Mouse (Mus musculus): ENCODE measurements at regions not wholly inside any gene's neighbourhood (a gene's known extent, or its start where the extent isn't known, plus 50 kb on each side); places are given as distances from the start of the nearest gene placed in this dataset.

DNA sequence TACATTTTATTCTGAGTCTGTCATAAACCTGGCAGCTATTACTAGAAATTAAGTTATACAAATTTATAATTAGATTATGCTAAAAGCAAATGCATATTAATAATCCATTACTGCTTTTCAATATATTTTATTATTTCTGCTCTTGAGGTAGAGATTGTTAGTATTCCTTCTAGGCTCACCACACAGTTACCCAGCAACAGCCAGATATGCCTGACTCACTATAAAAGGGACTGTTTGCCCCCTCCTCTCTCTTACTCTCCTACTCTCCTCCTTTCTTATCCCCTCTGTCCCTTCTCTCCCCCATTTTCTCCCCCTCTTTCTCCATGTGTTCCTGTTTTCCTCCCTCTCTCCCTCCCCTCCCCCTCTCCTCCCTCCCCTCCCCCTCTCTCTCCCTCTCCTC lies 98.7 kb downstream of the 4930505A04Rik start:
- H3K9me3 ChIP-seq (replicated peaks), result no peaks in the 10 kb centered on the region; the same call in 1 of the 2 replicates
- H3K4me1 ChIP-seq, result peaks cover 4% of the 10 kb centered on the region; the same call in 1 of the 2 replicates
- no peak for ATAC-seq (replicated peaks; ENCODE audit: low FRiP score)
- no peak overlapping the region for H3K4me3 ChIP-seq (replicated peaks)
- H3K9ac ChIP-seq, result no peak overlapping the region
- H3K27me3 ChIP-seq, result no peaks in the 10 kb centered on the region
- no peak overlapping the region for H3K4me2 ChIP-seq
- H3K27ac ChIP-seq, result no peak overlapping the region
- no peaks in the 10 kb centered on the region for H3K36me3 ChIP-seq

DNA sequence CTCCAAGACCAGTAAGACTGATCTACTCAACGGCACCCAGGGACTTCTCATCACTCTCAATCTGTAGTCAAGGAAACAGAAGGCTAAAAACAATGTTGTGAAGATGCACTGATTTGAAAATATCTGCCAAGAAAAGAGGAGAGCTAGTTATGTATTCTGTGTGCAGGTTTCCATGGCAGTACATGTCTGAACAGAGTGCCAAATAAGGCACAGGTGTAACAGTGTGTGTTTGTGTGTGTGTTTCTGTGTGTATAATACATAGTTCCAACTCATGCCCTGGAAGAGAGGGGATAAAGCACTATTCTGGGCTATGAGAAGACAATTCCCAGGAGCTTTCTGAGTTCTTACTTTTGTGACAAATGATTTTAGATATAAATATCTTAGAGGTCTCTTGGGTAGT lies 99.7 kb downstream of the 4930505A04Rik start:
- Histone ChIP-seq H3K9ac (no peak overlapping the region), H3K4me1 (peaks cover 7% of the 10 kb centered on the region; the same call in 1 of the 2 replicates), H3K4me2 (no peak overlapping the region), H3K27me3 (no peaks in the 10 kb centered on the region), H3K27ac (no peak overlapping the region), H3K36me3 (no peaks in the 10 kb centered on the region), H3K4me3 (replicated peaks) (no peak overlapping the region), H3K9me3 (replicated peaks) (no peaks in the 10 kb centered on the region; the same call in 1 of the 2 replicates)
- ATAC-seq (replicated peaks; ENCODE audit: low FRiP score), result no peak
- 86% methylated on average over 1 of the region's 1 CpGs for WGBS

DNA sequence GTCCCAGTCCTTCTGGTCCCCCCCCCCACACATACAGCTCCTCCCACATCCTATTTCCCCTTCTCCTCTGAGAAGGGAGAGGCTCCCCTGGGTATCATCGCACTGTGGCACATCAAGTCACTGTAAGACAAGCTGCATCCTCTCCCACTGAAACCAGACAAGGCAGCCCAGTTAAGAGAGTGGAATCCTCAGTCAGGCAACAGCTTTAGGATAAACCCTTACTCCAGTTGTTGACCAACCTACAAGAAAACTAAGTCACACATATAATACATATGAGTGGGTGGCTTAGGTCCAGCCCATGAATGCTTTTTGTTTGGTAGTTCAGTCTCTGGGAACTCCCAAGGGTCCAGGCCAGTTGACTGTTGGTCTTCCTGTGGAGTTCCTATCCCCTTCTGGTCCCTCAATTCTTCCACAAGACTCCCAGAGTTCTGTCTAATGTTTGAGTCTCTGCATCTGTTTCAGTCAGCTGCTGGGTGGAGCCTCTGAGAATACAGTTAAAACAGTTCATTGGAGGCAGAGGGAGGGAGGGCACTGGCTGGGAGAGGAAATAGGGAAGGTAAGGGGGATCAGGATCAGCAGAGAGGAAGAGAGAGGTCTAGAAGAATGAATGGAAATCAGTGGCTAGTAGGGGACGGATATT lies 101.7 kb upstream of the Sptbn1 start:
- Histone ChIP-seq H3K27me3 (no peaks in the 10 kb centered on the region), H3K4me1 (peaks cover 7% of the 10 kb centered on the region; the same call in 1 of the 2 replicates), H3K27ac (peak overlapping the region; percentile 7; the same call in 1 of the 2 replicates), H3K36me3 (no peaks in the 10 kb centered on the region), H3K9me3 (replicated peaks) (no peaks in the 10 kb centered on the region; the same call in 1 of the 2 replicates), H3K9ac (no peak overlapping the region), H3K4me3 (replicated peaks) (no peak overlapping the region), H3K4me2 (no peak overlapping the region)
- ATAC-seq (replicated peaks; ENCODE audit: low FRiP score), result peak; percentile 49; the same call in 1 of the 2 replicates
- WGBS, result 70% methylated on average over 2 of the region's 2 CpGs

DNA sequence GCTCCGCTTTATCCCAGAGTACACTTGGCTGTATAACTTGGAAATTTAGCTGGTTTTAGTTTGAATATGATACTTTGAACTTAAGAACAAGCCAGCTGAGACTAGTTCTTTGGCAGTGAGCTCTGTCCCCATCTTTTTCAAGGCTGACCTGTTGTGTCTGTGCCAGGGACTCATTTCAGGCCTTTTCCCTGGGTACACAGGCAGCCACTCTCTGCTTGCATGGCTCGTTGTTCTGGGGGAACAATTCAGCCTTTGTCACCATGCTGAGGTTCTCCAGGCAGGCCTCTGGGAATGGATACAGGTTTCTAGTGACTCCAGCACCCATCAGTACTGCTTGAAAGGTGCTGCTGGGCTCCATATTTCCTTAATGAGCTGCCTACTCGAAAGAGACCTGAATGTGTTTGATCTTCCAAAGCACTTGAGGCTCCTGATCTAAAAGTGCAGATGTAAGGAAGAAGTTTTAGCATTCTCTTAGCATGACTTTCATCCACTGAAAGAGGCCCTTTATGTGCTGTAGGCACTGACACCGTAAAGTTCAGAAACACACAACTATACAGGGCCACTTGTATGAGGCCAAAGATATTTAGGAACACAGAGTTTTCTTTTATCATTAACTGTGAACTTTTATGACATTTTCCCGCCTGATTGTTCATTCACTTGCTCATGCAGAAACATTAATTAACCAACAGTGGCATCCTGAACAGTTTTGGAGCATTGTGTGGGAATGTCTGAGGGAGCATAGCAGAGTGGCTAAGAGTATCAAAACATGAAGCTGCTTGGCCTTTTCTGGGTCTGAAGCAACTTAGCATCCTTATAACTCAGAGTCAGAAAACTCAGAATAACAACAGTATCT lies 99.6 kb upstream of the Sptbn1 start:
- Histone ChIP-seq H3K4me1 (peaks cover 7% of the 10 kb centered on the region; the same call in 1 of the 2 replicates), H3K27me3 (no peaks in the 10 kb centered on the region), H3K27ac (peak overlapping the region; percentile 2; the same call in 1 of the 2 replicates), H3K4me2 (no peak overlapping the region), H3K9ac (no peak overlapping the region), H3K4me3 (replicated peaks) (no peak overlapping the region), H3K9me3 (replicated peaks) (no peaks in the 10 kb centered on the region), H3K36me3 (no peaks in the 10 kb centered on the region)
- 62% methylated on average over 5 of the region's 5 CpGs for WGBS
- ATAC-seq (replicated peaks; ENCODE audit: low FRiP score), result no peak; the same call in 1 of the 2 replicates

DNA sequence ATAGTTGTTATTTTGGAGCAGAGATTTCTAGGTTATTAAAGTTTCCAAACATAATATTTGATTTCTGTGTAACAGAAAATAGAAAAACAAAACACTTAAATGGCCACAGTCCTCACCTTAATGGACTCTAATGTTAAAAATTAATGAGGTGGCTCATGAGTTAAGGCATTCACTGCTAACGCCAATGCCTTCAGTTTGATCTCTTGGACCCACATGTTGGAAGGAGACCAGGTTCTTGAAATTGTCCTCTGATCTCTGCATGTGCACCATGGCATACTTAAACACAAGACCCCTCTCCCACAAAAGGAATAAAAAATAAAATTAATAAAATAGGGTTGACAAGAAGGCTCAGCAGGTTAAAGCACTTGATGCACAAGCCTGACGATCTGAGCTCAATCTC lies 98.5 kb upstream of the Sptbn1 start:
- Histone ChIP-seq H3K27ac (no peak overlapping the region), H3K27me3 (no peaks in the 10 kb centered on the region), H3K9me3 (replicated peaks) (no peaks in the 10 kb centered on the region), H3K36me3 (no peaks in the 10 kb centered on the region), H3K4me3 (replicated peaks) (no peak overlapping the region), H3K9ac (no peak overlapping the region), H3K4me1 (peaks cover 7% of the 10 kb centered on the region; the same call in 1 of the 2 replicates), H3K4me2 (no peak overlapping the region)
- ATAC-seq (replicated peaks; ENCODE audit: low FRiP score), result no peak
- WGBS, result 71% methylated on average over 2 of the region's 2 CpGs

DNA sequence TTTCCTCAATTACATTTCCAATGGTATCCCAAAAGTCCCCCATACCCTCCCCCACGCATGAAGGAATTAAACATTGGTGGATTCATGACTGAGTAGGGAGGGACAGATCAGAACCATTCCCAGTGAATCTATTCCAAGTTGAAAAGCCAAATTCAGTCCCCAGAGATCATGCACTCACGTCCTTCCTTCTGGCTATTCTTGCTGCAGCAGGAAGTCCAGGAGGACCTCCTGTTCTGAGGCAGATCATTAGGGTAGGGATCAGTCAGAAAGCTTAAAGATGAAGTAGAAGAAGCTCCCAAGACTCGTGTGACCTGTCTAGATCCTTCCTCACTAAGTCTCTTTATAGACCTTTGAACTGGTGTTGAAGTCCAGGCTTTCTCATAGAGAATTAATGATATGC lies 97.0 kb upstream of the Sptbn1 start:
- no peak overlapping the region for H3K9ac ChIP-seq
- no peaks in the 10 kb centered on the region for H3K27me3 ChIP-seq
- no peaks in the 10 kb centered on the region for H3K9me3 ChIP-seq (replicated peaks)
- H3K4me3 ChIP-seq (replicated peaks), result no peak overlapping the region
- H3K27ac ChIP-seq, result no peak overlapping the region
- ATAC-seq (replicated peaks; ENCODE audit: low FRiP score), result no peak
- no peaks in the 10 kb centered on the region for H3K36me3 ChIP-seq
- H3K4me1 ChIP-seq, result peaks cover 6% of the 10 kb centered on the region; the same call in 1 of the 2 replicates
- 63% methylated on average over 3 of the region's 3 CpGs for WGBS
- no peak overlapping the region for H3K4me2 ChIP-seq

DNA sequence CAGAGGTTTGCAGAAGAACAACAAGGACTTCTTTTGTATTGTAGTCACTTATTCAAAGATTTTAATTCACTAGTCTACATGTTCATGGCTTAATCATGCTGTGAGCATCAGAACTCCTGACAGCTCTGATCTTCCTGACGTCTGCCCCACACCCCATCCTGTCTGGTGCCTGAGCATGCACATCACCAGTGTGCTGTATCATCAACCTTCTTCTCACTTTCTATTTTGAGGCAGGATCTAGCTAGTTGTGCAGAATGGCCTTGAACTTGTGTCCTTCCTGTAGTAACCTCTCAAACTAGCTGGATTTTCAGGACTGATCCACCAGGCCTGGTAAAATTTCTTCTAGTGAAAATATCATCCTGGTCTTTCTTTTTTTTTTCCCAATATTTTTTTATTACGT lies 96.6 kb upstream of the Sptbn1 start:
- Histone ChIP-seq H3K4me1 (peaks cover 3% of the 10 kb centered on the region; the same call in 1 of the 2 replicates), H3K36me3 (no peaks in the 10 kb centered on the region), H3K9me3 (replicated peaks) (no peaks in the 10 kb centered on the region), H3K4me3 (replicated peaks) (no peak overlapping the region), H3K27me3 (no peaks in the 10 kb centered on the region), H3K27ac (no peak overlapping the region), H3K4me2 (no peak overlapping the region), H3K9ac (no peak overlapping the region)
- no peak for ATAC-seq (replicated peaks; ENCODE audit: low FRiP score)
- 82% methylated on average over 2 of the region's 2 CpGs for WGBS

DNA sequence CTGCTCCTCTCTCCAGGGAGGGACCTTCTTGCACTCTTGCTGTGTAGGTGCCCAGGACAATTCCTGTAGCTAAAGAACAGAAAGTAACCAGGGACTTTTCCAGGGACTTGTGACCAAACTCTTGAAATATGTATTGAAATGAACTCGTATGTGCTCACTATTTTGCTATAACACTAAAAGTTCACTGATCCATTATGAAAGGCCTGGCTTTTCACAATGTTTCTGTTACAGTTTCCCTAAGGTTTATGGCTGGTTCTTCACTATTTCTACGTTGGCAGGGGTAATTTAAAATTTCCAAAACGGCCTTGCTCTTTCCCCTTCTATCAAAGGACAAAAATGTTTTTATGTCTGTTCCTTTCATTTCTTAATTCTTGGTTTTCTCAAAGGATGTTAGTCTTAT lies 90.2 kb upstream of the Sptbn1 start:
- ATAC-seq (replicated peaks; ENCODE audit: low FRiP score), result no peak
- H3K4me1 ChIP-seq, result no peaks in the 10 kb centered on the region
- no peaks in the 10 kb centered on the region for H3K9me3 ChIP-seq (replicated peaks)
- 76% methylated on average over 3 of the region's 3 CpGs for WGBS
- H3K36me3 ChIP-seq, result no peaks in the 10 kb centered on the region
- no peak overlapping the region for H3K4me2 ChIP-seq
- H3K4me3 ChIP-seq (replicated peaks), result no peak overlapping the region
- no peak overlapping the region for H3K9ac ChIP-seq
- no peak overlapping the region for H3K27ac ChIP-seq
- no peaks in the 10 kb centered on the region for H3K27me3 ChIP-seq

DNA sequence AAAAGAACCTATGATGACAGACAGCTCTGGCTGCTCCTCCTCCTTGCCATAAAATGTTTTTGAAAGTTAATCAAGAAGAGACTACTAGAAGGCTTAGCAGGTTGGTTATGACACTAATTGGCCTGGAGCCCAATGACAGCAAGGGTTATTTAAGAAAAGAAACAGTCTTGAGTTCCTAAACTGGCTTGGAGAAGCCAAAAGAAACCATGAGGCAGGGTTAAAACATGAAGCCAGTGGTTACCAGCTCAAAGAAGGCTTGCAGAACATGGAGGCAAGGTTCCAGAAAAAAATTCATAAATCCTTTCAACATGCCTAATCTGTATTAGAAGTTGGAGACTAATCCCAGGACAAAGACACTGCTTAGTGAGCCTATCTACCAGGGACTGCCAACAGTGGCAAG lies 87.4 kb upstream of the Sptbn1 start:
- no peak overlapping the region for H3K4me3 ChIP-seq (replicated peaks)
- no peak overlapping the region for H3K4me2 ChIP-seq
- H3K36me3 ChIP-seq, result no peaks in the 10 kb centered on the region
- ATAC-seq (replicated peaks; ENCODE audit: low FRiP score), result no peak
- H3K9ac ChIP-seq, result no peak overlapping the region
- H3K9me3 ChIP-seq (replicated peaks), result no peaks in the 10 kb centered on the region
- H3K27ac ChIP-seq, result no peak overlapping the region
- no peaks in the 10 kb centered on the region for H3K4me1 ChIP-seq
- no peaks in the 10 kb centered on the region for H3K27me3 ChIP-seq

DNA sequence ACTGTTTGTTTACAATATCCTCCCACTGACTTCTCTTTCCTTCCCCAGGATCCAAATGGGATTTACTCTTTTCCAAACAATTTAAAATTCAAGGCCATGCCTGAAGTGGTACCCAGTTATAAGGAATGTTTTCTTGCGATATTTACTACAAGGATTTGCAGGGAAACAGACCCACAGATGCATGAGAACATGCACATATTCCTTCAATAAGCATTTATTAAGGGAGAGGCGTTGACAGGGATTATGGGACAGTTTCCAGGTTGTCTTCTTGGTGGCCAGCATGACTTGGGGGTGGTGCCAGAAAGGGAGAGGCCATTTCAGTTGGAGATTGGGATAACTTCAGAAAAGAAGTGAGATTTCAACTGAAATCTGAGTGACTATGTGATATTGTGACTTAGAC lies 58.4 kb upstream of the Sptbn1 start:
- H3K9ac ChIP-seq, result no peak overlapping the region
- H3K27ac ChIP-seq, result no peak overlapping the region
- WGBS, result 78% methylated on average over 2 of the region's 2 CpGs
- H3K36me3 ChIP-seq, result no peaks in the 10 kb centered on the region
- H3K27me3 ChIP-seq, result no peaks in the 10 kb centered on the region
- H3K4me2 ChIP-seq, result no peak overlapping the region
- no peak overlapping the region for H3K4me3 ChIP-seq (replicated peaks)
- H3K9me3 ChIP-seq (replicated peaks), result no peaks in the 10 kb centered on the region
- ATAC-seq (replicated peaks; ENCODE audit: low FRiP score), result no peak
- no peaks in the 10 kb centered on the region for H3K4me1 ChIP-seq
